Mouse (Mus musculus): ENCODE measurements around the gene Tbk1.
A peak's percentile ranks its signal among the peaks of the same experiment; 100 is the strongest.

Gene Tbk1

DNA sequence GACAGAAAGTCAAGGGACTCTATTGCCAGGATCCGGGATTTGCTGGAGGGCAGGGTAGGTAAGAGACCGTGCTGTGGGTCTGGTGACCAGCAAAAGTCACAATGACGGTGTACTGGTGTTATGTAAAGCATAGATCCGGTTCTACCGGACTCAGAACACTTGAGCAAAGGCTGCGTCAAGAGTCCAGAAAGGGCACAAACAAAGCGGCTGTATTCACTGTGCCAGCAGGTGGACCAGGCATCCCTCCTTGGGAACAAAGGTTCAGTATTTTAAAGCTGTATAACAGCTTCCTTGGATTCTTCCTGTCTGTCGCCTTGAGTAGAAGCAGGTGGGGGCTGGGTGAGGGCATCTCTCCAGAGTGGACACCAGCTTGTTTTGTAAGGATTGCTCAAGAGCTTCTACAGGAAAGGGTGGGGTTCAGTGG lies 88.1 kb downstream of the Tbk1 start:
- peak; percentile 40 for DNase-seq (ENCODE audit: low read depth, low spot score)

DNA sequence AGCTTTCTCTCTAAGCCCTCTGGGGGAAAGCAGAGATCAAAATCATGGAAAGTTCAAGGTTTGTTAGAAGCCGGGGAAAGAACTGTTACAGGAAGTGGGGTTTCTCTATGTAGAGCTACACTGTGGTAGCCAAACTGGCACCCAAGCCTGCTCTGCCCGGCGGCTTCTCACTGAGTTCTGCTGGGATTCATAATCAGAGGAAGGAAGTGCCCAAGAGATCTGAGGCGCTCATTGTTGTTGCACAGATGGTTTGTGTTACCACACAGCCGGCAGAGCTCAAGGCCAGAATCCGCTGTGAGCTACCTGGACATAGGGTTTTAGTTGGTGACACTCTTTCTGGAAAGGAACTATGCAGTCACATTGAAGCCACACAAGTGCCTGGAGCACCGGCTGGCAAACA lies 88.6 kb downstream of the Tbk1 start:
- DNase-seq (ENCODE audit: low read depth, low spot score) = no peak

DNA sequence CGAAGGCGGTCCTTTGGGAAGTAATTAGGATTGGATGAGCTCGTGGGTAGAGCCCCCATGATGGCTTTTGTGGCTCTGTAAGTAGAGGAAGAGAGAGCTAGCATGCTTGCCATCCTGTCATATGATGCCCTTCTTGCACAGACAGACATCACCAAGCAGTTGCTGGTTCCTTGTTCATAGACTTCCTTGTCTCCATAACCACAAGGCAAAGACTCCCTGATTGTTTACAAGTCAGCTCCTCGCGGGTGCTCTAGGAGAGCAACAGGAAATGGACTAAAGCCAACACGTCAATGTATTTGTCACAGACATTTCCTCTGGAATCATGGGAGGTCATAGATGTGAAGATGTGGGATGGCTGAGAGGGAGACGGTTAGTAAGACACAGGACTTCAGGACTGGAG lies 90.0 kb downstream of the Tbk1 start:
- peak; percentile 34 for DNase-seq (ENCODE audit: low read depth, low spot score)

Measured in skeletal muscle tissue, adult 2 months (tissue).